Mouse (Mus musculus) frontal cortex, adult 2 months (tissue): ENCODE data around the gene Sbno2. TPM values are rescaled to one million over a fixed set of nuclear protein-coding genes. Genes with fewer than 3 reads are reported as not detected.
A peak's percentile ranks its signal among the peaks of the same experiment; 100 is the strongest.
"Not testable (repeated sequence)": the region's sequence is repeated elsewhere in the genome, so short reads cannot be mapped to it uniquely, and the experiment has no call there.

Experiments
- DNase-seq, 2 experiments: peaks; one replicate each; pipeline ENCODE4 v3.0.0; 2022; ENCODE audit warnings: low spot score in 1 of 2; ENCODE audit errors: extremely low spot score in 1 of 2
- polyA plus RNA-seq: library from polyadenylated mRNA; depleted of rRNA; stranded (reverse); fragments of >200 nt; gene quantifications from 2 replicates; pipeline ENCODE4 v1.2.3, GENCODE M21; 2012

Gene Sbno2
- polyA plus RNA-seq, 1 experiment: 26.6 TPM

GRCm38 (mm10) chr10:80045766-80046165 is 59.6 kb downstream of the Sbno2 start:
- no peak for DNase-seq

GRCm38 (mm10) chr10:80045364-80045763 is 60.0 kb downstream of the Sbno2 start:
- not testable (repeated sequence) for DNase-seq

- DNase-seq: no peak
Observed at GRCm38 (mm10) chr10:80044087-80044486, 61.3 kb downstream of the Sbno2 start.

- DNase-seq: not testable (repeated sequence)
Observed at GRCm38 (mm10) chr10:80041409-80042060, 63.8 kb downstream of the Sbno2 start.

- peak; percentile 97 to 99 for DNase-seq
Observed at GRCm38 (mm10) chr10:80039559-80039979, 65.8 kb downstream of the Sbno2 start, which contains the start of gene Polr2e. Gene Polr2e, minus strand, starts transcription at chr10:80039795.

GRCm38 (mm10) chr10:80036832-80037231 is 68.5 kb downstream of the Sbno2 start:
- no peak for DNase-seq

- no peak for DNase-seq
Observed at GRCm38 (mm10) chr10:80035686-80036085, 69.7 kb downstream of the Sbno2 start.

- DNase-seq: no peak
Observed at GRCm38 (mm10) chr10:80035148-80035547, 70.2 kb downstream of the Sbno2 start.

- peak in 1 of 2 experiments; percentile 50 for DNase-seq
Observed at GRCm38 (mm10) chr10:80033511-80034391, 71.6 kb downstream of the Sbno2 start.

GRCm38 (mm10) chr10:80032799-80033480 is 72.4 kb downstream of the Sbno2 start:
- DNase-seq: no peak

- no peak for DNase-seq
Observed at GRCm38 (mm10) chr10:80030736-80031135, 74.6 kb downstream of the Sbno2 start.

GRCm38 (mm10) chr10:80030191-80030590 is 75.2 kb downstream of the Sbno2 start:
- DNase-seq: no peak

- no peak for DNase-seq
Observed at GRCm38 (mm10) chr10:80028521-80028846, 76.9 kb downstream of the Sbno2 start.

GRCm38 (mm10) chr10:80027681-80028520 is 77.5 kb downstream of the Sbno2 start:
- DNase-seq: no peak

- DNase-seq: no peak
Observed at GRCm38 (mm10) chr10:80025889-80026288, 79.5 kb downstream of the Sbno2 start.

GRCm38 (mm10) chr10:80025463-80025862 is 79.9 kb downstream of the Sbno2 start:
- no peak for DNase-seq

GRCm38 (mm10) chr10:80025044-80025347 is 80.4 kb downstream of the Sbno2 start:
- DNase-seq: no peak

- DNase-seq: no peak
Observed at GRCm38 (mm10) chr10:80024229-80025043, 80.9 kb downstream of the Sbno2 start.

GRCm38 (mm10) chr10:80023758-80024157 is 81.6 kb downstream of the Sbno2 start:
- DNase-seq: no peak

GRCm38 (mm10) chr10:80022806-80023205 is 82.6 kb downstream of the Sbno2 start:
- no peak for DNase-seq
